Mouse (Mus musculus) CH12.LX (cell line): Measurements from ENCODE around the gene Fgf14. TPM values are rescaled to one million over a fixed set of nuclear protein-coding genes. Genes with fewer than 3 reads are reported as not detected.

Experiments
- DNase-seq: peaks from one replicate; pipeline ENCODE4 v3.0.0-alpha.2; 2013; ENCODE audit errors: extremely low read depth
- H3K27ac ChIP-seq: 2 replicates; pipeline ENCODE4 v1.5.1; 2012; ENCODE audit warnings: low read depth, mild to moderate bottlenecking, control low read depth, moderate library complexity; ENCODE audit not compliant: insufficient read depth
- H3K27me3 ChIP-seq: replicated peaks from 2 replicates; pipeline ENCODE3; 2012; ENCODE audit warnings: inconsistent platforms
- H3K36me3 ChIP-seq, 2 experiments: replicated peaks in 1 of 2; 2 replicates each; pipeline versions ENCODE3 to v1.6.1; 2012; ENCODE audit warnings: inconsistent platforms in 1 of 2, low read length in 1 of 2, mild to moderate bottlenecking in 1 of 2, mixed read lengths in 1 of 2, moderate library complexity in 1 of 2; ENCODE audit not compliant: control insufficient read depth in 1 of 2, insufficient read depth in 1 of 2
- H3K4me1 ChIP-seq, 2 experiments: 2 replicates each; pipeline ENCODE4 v1.6.1; 2012; ENCODE audit warnings: inconsistent platforms in 1 of 2, moderate library complexity in 1 of 2; ENCODE audit not compliant: insufficient read depth in 2 of 2, control insufficient read depth in 1 of 2
- H3K4me2 ChIP-seq: 2 replicates; pipeline ENCODE4 v1.6.1; 2012; ENCODE audit warnings: low read depth, mild to moderate bottlenecking, control low read depth; ENCODE audit not compliant: poor library complexity, insufficient read depth, severe bottlenecking
- H3K4me3 ChIP-seq, 3 experiments: fragments of 150-350 bp in 1 of 3; sonication (generic) in 1 of 3; replicated peaks in 1 of 3; 2 replicates each; pipeline versions ENCODE3 to v1.5.1; 2011 to 2012; ENCODE audit warnings: low read depth in 2 of 3, low read length in 2 of 3, mild to moderate bottlenecking in 2 of 3, moderate library complexity in 2 of 3, control low read depth in 1 of 3, improper control_type of control experiment in 1 of 3, inconsistent platforms in 1 of 3, mixed read lengths in 1 of 3; ENCODE audit not compliant: poor library complexity in 1 of 3
- H3K79me2 ChIP-seq: replicated peaks from 2 replicates; pipeline ENCODE4 v1.6.1; 2012; ENCODE audit warnings: mild to moderate bottlenecking, moderate library complexity; ENCODE audit not compliant: control insufficient read depth, poor library complexity, insufficient read depth, severe bottlenecking; ENCODE audit errors: extremely low read depth
- H3K9ac ChIP-seq: 2 replicates; pipeline ENCODE4 v1.6.1; 2012; ENCODE audit warnings: low read depth, mild to moderate bottlenecking, control low read depth, moderate library complexity; ENCODE audit not compliant: insufficient read depth
- H3K9me3 ChIP-seq: replicated peaks from 2 replicates; pipeline ENCODE3; 2012; ENCODE audit warnings: low read length, inconsistent platforms, mixed read lengths
- BHLHE40 ChIP-seq: IDR thresholded peaks from 2 replicates; pipeline ENCODE4 v1.6.1; 2011; ENCODE audit warnings: mild to moderate bottlenecking, low read depth, low read length, improper control_type of control experiment
- CTCF ChIP-seq, 2 experiments: IDR thresholded peaks in 1 of 2; conservative IDR thresholded peaks in 1 of 2; 2 replicates each; pipeline ENCODE4 v1.5.1; 2011 to 2012; ENCODE audit warnings: low read depth in 2 of 2, low read length in 2 of 2, improper control_type of control experiment in 1 of 2, inconsistent platforms in 1 of 2, mild to moderate bottlenecking in 1 of 2, moderate library complexity in 1 of 2
- IRF4 ChIP-seq: IDR thresholded peaks from 2 replicates; pipeline ENCODE4 v1.6.1; 2014; ENCODE audit warnings: low read depth, mild to moderate bottlenecking, inconsistent platforms, low read length, improper control_type of control experiment
- JUND ChIP-seq: conservative IDR thresholded peaks from 2 replicates; pipeline ENCODE4 v1.6.1; 2011; ENCODE audit warnings: low read depth, low read length, improper control_type of control experiment
- MAX ChIP-seq: IDR thresholded peaks from 2 replicates; pipeline ENCODE4 v1.6.1; 2011; ENCODE audit warnings: low read length, improper control_type of control experiment
- TCF12 ChIP-seq: IDR thresholded peaks from 2 replicates; pipeline ENCODE4 v1.6.1; 2014; ENCODE audit warnings: low read depth, mild to moderate bottlenecking, inconsistent platforms, low read length, improper control_type of control experiment
- ZC3H11A ChIP-seq: IDR thresholded peaks from 2 replicates; pipeline ENCODE4 v1.6.1; 2012; ENCODE audit warnings: low read depth, mild to moderate bottlenecking, inconsistent platforms, low read length, improper control_type of control experiment
- ZMIZ1 ChIP-seq: IDR thresholded peaks from 2 replicates; pipeline ENCODE4 v1.6.1; 2012; ENCODE audit warnings: low read depth, mild to moderate bottlenecking, inconsistent platforms, low read length, improper control_type of control experiment
- dilution Hi-C: fragments of 300-500 bp; cut with MboI; formaldehyde crosslinking; loops from 2 replicates; pipeline ENCODE4 v1.14.3; 2020; ENCODE audit warnings: low sequenced_read_pairs; ENCODE audit not compliant: extremely low pct_unique_long_range_greater_than_20kb, extremely low pct_ligation_motif_present
- in situ Hi-C: fragments of 300-500 bp; cut with MboI; formaldehyde crosslinking; loops from 3 replicates; pipeline ENCODE4 v1.14.3; 2019; ENCODE audit warnings: low sequenced_read_pairs, low pct_ligation_motif_present, low pct_unique_long_range_greater_than_20kb, mixed read lengths
- polyA plus RNA-seq: library from polyadenylated mRNA; unstranded; fragments of >175 nt; gene quantifications from 2 replicates; pipeline ENCODE4 v1.2.1, GENCODE M21; 2012; ENCODE audit warnings: low read depth; ENCODE audit not compliant: insufficient read length
- total RNA-seq, 2 experiments: library from RNA; depleted of rRNA; stranded (reverse); fragments of 300-350 nt in 1 of 2; fragments of >200 nt in 1 of 2; gene quantifications; 2 replicates each; pipeline ENCODE4 v1.2.3; 2012 to 2014

Gene Fgf14
- total RNA-seq (2012; rRNA removed): not detected in 2 replicates
- not detected in 2 replicates for total RNA-seq (2014; rRNA removed)
- not detected in 2 replicates for polyA plus RNA-seq

DNA sequence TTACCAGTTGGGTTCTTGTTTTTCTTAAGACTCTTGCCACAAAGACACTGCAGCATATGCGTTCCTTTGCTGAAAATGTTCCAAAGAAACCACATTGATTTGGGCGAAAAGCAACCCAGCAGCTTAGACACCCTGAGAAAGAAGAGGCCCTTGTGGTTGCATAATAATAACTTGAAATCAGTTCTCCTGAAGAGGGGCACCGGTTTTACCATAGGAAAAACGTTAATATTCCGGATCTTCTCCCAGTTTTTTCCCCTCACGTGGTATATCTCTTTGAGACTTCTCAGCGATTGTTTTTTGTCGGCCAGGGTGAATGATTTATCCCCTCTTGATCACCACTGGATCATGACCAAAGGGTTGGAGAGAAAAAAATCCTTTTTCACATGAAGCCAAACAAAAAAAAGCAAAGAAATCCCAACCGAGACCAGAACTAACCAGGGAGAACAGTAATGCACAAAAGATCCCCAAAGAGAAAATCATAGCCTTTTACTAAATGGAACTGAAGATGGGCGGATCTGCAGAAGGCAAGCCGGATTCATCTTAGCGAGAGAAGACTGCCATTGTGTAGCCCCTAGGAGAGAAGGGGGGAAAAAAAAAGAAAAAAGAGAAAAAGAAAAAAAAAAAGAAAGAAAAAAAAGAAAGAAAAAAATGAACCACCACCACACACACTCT lies at the start of gene Fgf14:
Gene Fgf14 (minus strand): TSS at position 622 of the 672 bp plus-strand sequence.
- Histone ChIP-seq H3K27ac (no peak within 1 kb of the TSS), H3K36me3 (no peaks in the 10 kb centered on the region), H3K27me3 (peaks cover 4% of the 10 kb centered on the region), H3K4me2 (peak within 1 kb of the TSS; percentile 85), H3K79me2 (no peaks in the 10 kb centered on the region), H3K9ac (no peak within 1 kb of the TSS), H3K4me3 (no peak within 1 kb of the TSS), H3K9me3 (no peaks in the 10 kb centered on the region), H3K4me1 (no peaks in the 10 kb centered on the region)
- no peak for DNase-seq
- TF ChIP-seq ZMIZ1: no peak
- no peak for TF ChIP-seq MAX
- in situ Hi-C loops: no loop called here
- dilution Hi-C loops: no loop called here

DNA sequence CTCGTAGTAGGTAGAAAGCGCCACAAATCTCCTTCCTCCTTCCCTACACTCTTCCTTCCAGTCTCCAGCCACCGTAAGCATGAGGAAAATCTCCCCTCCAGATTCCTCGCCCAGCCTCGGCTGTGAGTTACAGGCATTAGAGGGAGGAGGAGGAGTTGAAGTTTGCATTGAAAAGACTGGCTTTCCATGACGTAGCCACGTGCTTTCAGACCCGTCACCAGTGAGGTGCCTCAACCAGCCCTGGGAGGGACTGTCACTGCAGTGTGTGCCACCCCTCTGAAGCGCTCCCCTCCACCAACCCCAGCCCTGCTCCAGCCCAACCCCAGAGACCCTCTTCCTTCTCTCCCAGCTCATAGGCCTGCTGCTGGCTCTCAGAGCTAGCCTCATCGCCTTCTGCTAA lies 452 bp upstream of the Fgf14 start:
- in situ Hi-C loops: no loop called here
- no peaks in the 10 kb centered on the region for H3K79me2 ChIP-seq
- dilution Hi-C loops: no loop called here
- no peak overlapping the region; the same call in 1 of the 2 replicates for H3K4me2 ChIP-seq
- H3K27me3 ChIP-seq: peaks cover 4% of the 10 kb centered on the region
- no peaks in the 10 kb centered on the region for H3K36me3 ChIP-seq
- no peaks in the 10 kb centered on the region for H3K4me1 ChIP-seq
- H3K4me3 ChIP-seq: no peak overlapping the region
- no peak overlapping the region for H3K27ac ChIP-seq
- H3K9ac ChIP-seq: no peak overlapping the region
- no peak for DNase-seq
- no peak for TF ChIP-seq TCF12
- TF ChIP-seq CTCF (conservative IDR thresholded peaks at IDR 0.05 in 1 of 2, IDR thresholded peaks at IDR 0.05 in 1 of 2; ENCODE audit: low read depth in 2 of 2, low read length in 2 of 2): no peak
- no peak for TF ChIP-seq ZC3H11A
- peak; percentile 14; the same call in 1 of the 2 replicates for TF ChIP-seq BHLHE40
- H3K9me3 ChIP-seq: no peaks in the 10 kb centered on the region

DNA sequence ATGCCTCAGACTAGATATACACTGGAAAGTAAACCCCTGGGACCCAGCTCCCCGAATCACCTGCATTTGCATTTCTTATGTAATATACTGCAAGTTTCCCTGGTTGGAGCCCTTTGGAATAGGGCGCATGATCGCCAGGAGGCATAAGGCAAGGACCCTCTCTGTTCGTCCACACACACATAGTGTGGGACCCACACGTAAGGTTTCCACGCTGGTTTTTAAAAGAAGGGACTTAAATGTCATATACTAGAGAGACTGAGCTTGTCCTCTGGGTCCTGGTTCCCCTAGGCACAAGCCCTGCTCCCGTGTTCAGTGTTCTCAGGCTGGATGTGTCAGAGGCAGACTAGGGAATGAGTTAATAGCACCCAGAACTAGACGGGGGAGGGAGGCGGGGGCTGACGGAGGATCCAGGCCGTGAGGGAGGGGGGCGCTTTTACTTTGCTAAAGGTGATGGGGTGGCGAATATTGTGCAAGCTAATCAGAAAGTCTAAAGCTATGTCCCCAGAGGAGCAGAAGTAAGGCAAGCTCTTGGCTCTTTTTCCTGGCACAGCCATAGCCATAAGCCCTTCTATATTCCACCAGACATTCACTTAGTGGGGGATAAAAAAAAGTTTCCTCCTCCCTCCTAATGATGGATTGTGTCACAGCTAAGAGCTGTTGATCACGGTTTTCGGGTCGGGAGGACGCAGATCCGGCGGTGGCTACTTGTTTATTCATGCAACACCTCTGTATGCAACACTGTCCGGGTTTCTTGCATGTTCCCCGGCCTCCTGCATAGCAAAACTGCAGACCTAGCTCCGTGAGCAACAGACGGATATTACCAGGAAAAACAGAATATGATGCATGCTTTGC lies 1.0 kb downstream of the Fgf14 start:
- TF ChIP-seq BHLHE40 (no peak), IRF4 (no peak), JUND (no peak), CTCF (conservative IDR thresholded peaks at IDR 0.05 in 1 of 2, IDR thresholded peaks at IDR 0.05 in 1 of 2; ENCODE audit: low read depth in 2 of 2, low read length in 2 of 2) (no peak)
- TF ChIP-seq, all 38 proteins: peak for 0
- dilution Hi-C loops (no loop called here), in situ Hi-C loops (no loop called here)
- Histone ChIP-seq H3K4me3 (no peak overlapping the region), H3K9ac (no peak overlapping the region), H3K9me3 (no peaks in the 10 kb centered on the region), H3K27me3 (peaks cover 4% of the 10 kb centered on the region), H3K79me2 (no peaks in the 10 kb centered on the region), H3K4me1 (no peaks in the 10 kb centered on the region), H3K4me2 (no peak overlapping the region), H3K27ac (no peak overlapping the region), H3K36me3 (no peaks in the 10 kb centered on the region)
- DNase-seq: no peak
